Mouse (Mus musculus) gonadal fat pad, adult 2 months (tissue): ENCODE measurements around the gene Kcnn1. TPM values are rescaled to one million over a fixed set of nuclear protein-coding genes. Genes with fewer than 3 reads are reported as not detected.

Experiments used
- DNase-seq: peaks from one replicate; pipeline ENCODE4 v3.0.0-alpha.2; 2012; ENCODE audit warnings: low read depth
- polyA plus RNA-seq: library from polyadenylated mRNA; depleted of rRNA; stranded (reverse); fragments of >200 nt; gene quantifications from 2 replicates; pipeline ENCODE4 v1.2.3, GENCODE M21; 2012

The Kcnn1 gene
- polyA plus RNA-seq, 1 experiment: 5.6 TPM

- no peak for DNase-seq
Observed at GRCm38 (mm10) chr8:70816679-70817078, 46.4 kb downstream of the Kcnn1 start.

GRCm38 (mm10) chr8:70812885-70813284, 50.2 kb downstream of the Kcnn1 start:
- no peak for DNase-seq

- no peak for DNase-seq
Observed at GRCm38 (mm10) chr8:70812055-70812454, 51.0 kb downstream of the Kcnn1 start.

GRCm38 (mm10) chr8:70810962-70811680, 51.9 kb downstream of the Kcnn1 start:
- no peak for DNase-seq

GRCm38 (mm10) chr8:70808955-70809701, 53.9 kb downstream of the Kcnn1 start:
- DNase-seq: no peak

DNA sequence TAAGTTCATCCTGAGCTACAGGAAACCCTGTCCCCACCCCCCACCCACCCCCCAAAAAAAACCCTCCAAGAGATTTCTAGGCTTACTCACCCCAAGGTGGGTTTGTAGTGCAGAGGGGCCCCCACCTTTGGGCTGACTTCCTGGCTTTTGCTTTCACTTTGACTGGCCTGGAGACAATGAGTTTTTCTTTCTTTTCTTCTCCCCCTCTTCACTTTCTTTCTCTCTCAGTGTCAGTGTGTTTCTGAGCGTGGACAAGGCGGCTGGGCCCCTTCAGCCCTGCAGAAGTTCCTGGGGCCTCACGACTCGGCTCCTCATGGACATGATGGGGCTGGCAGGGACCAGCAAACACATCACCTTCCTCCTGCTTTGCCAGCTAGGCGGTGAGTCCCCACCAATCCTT, 54.8 kb downstream of the Kcnn1 start, which contains the start of gene Il12rb1:
Gene Il12rb1 (plus strand): TSS at position 211 of the 400 bp plus-strand sequence.
- DNase-seq: no peak

- DNase-seq: no peak
Observed at GRCm38 (mm10) chr8:70807304-70807703, 55.8 kb downstream of the Kcnn1 start.

- DNase-seq: no peak
Observed at GRCm38 (mm10) chr8:70806541-70806940, 56.5 kb downstream of the Kcnn1 start.

DNA sequence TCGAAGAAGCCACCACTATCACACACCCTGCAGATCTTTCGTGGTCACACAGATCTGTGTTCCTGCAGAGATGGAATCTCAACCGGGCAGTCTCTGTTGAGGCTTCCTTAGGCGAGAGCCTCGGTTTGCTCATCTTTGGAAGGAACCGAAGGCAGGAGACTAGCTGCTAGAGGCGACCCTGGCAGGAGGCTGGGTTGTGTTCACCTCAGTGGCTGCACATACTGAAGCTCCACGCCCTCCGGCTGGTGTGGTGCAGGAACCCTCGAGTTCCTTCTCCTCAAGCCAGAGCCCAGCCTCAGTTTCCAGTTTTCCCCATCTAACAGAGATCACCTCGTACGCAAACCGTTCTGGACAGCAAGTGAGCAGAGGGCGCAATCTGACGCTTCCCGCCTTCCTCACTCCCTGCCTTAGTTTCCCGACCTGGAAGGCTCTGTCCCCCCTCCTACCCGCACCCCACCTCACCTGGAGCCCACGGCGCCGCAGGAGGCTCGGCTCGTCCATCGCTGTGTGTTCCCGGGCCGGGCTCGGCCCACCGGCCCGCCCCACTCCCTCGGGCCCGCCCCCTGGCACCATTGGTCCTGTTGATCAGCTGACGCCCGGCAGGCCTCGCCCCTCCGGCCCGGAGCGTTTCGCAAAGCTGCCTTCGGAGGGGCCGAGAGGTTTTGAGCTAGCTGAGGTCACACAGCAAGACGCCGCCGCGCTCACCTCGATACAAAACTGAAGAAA, 58.4 kb downstream of the Kcnn1 start, which contains the start of gene Mast3:
Gene Mast3 (minus strand): TSS at position 574 of the 726 bp plus-strand sequence.
- no peak for DNase-seq

- DNase-seq: no peak
Observed at GRCm38 (mm10) chr8:70803761-70804480, 59.1 kb downstream of the Kcnn1 start.

GRCm38 (mm10) chr8:70802786-70803510, 60.1 kb downstream of the Kcnn1 start:
- DNase-seq: no peak

DNA sequence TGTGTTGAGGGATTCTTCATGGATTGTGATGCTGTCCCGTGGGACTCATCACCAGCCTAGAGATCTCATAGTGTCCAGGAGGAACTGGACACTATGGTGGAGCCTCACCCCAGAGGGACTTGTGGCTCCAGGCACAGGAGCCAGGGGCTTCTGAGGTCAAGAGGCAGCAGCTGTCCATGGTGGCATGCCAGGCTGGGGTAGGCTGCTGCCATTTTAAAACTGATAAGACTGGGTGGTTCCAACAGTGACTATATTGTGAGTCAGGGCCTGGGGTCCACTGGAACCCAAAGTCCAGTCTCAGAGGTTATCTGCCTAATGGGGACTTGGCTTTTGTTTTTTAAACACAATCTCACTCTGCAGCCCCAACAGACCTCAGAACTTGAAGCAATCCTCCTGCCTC, 61.2 kb downstream of the Kcnn1 start:
- no peak for DNase-seq

- no peak for DNase-seq
Observed at GRCm38 (mm10) chr8:70801156-70801555, 61.9 kb downstream of the Kcnn1 start.

DNA sequence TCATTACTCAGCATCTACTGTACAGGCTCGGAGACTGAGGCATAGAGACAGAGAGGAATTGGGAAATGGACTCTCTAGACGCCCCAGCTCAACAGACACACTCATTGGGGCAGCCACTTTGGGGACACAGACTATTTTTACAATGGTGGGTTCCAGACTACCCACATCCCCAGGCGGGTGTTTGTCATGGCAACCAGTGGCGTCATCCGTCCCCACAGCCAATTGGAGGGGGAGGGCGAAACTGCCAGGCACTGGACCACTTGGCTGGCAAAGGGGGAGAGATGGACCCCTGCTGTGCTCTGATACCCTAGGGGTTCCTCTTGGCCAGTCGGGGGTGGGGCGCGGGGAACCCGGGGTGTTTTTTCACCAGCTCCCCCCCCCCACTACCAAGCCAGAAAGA, 62.4 kb downstream of the Kcnn1 start:
- DNase-seq: no peak

DNA sequence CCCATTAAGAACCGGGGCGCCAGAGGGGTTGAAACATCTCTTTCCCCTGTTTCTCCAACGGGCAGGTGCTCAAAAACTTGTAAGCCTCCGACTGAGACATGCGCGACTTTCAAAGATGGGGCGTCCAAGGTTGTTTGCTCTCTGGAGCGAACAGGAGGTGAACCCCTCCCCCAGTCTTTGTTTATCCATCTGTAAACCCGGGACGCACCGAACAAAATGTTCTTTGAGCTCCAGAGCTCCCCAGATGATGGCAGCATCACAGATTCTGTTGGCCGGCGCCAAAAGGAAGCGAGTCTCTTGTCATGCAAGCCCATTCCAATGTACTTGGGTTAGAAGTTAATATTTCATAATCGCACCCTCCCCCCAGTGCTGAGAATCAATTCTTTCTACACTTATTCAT, 64.8 kb downstream of the Kcnn1 start:
- DNase-seq: no peak

GRCm38 (mm10) chr8:70797081-70798070, 65.7 kb downstream of the Kcnn1 start:
- DNase-seq: peak; percentile 96

GRCm38 (mm10) chr8:70796403-70797080, 66.5 kb downstream of the Kcnn1 start:
- no peak for DNase-seq

- DNase-seq: no peak
Observed at GRCm38 (mm10) chr8:70795370-70795769, 67.7 kb downstream of the Kcnn1 start.

GRCm38 (mm10) chr8:70794215-70794614, 68.8 kb downstream of the Kcnn1 start:
- no peak for DNase-seq
